Mouse (Mus musculus) midbrain, embryonic 14.5 days (tissue): ENCODE measurements around the gene Dtd2. TPM values are rescaled to one million over a fixed set of nuclear protein-coding genes. Genes with fewer than 3 reads are reported as not detected.
A peak's percentile ranks its signal among the peaks of the same experiment; 100 is the strongest.

Source experiments
- ATAC-seq: fragments of 200-750 bp; cut with Nextera tagmentation; 2 replicates; pipeline ENCODE4 v1.8.0; 2017; ENCODE audit warnings: moderate number of reproducible peaks, moderate library complexity; ENCODE audit not compliant: low FRiP score, low TSS enrichment
- DNase-seq: peaks from one replicate; pipeline ENCODE4 v3.0.0-alpha.2; 2015
- H3K27ac ChIP-seq: fragments of 300-500 bp; sonication (generic); replicated peaks from 2 replicates; pipeline ENCODE4 v1.5.1; 2014; ENCODE audit warnings: mild to moderate bottlenecking, low read depth, low read length, moderate library complexity
- H3K27me3 ChIP-seq: fragments of 300-500 bp; sonication (generic); 2 replicates; pipeline ENCODE4 v1.6.1; 2014; ENCODE audit warnings: low read length, control low read depth, mixed read lengths; ENCODE audit not compliant: control insufficient read depth, insufficient read depth
- H3K36me3 ChIP-seq: fragments of 300-500 bp; sonication (generic); 2 replicates; pipeline ENCODE4 v1.6.1; 2014; ENCODE audit warnings: low read length, control low read depth; ENCODE audit not compliant: control insufficient read depth, insufficient read depth
- H3K4me1 ChIP-seq: fragments of 300-500 bp; sonication (generic); 2 replicates; pipeline ENCODE4 v1.6.1; 2014; ENCODE audit warnings: mild to moderate bottlenecking, antibody characterized with exemption, low read length, control low read depth; ENCODE audit not compliant: control insufficient read depth, insufficient read depth
- H3K4me2 ChIP-seq: fragments of 300-500 bp; sonication (generic); 2 replicates; pipeline ENCODE4 v1.6.1; 2014; ENCODE audit warnings: mild to moderate bottlenecking, low read length, moderate library complexity
- H3K4me3 ChIP-seq: fragments of 300-500 bp; sonication (generic); replicated peaks from 2 replicates; pipeline ENCODE4 v1.5.1; 2014; ENCODE audit warnings: low read depth, low read length
- H3K9ac ChIP-seq: fragments of 300-500 bp; sonication (generic); replicated peaks from 2 replicates; pipeline ENCODE4 v1.6.1; 2014; ENCODE audit warnings: mild to moderate bottlenecking, low read length, moderate library complexity
- H3K9me3 ChIP-seq: fragments of 300-500 bp; sonication (generic); 2 replicates; pipeline ENCODE4 v1.6.1; 2016; ENCODE audit warnings: low read length, control low read depth, mixed read lengths; ENCODE audit not compliant: control insufficient read depth
- WGBS: fragments of 180-500 bp; shearing (Covaris S2); extraction: QIAGEN DNeasy Blood & Tissue Kit; methylation state at CpG from one replicate; pipeline ENCODE4 v1.1.7; 2014; 5-methylcytosine and 5-hydroxymethylcytosine counted together
- polyA plus RNA-seq: library from polyadenylated mRNA; unstranded; fragments of >200 nt; fragmentation: Nextera tagmentation; extraction: Ambion mirVana; gene quantifications from 2 replicates; pipeline ENCODE4 v1.2.1, GENCODE M21; 2014

The Dtd2 gene
- polyA plus RNA-seq, 1 experiment from 2014 or later = 21.2 TPM

GRCm38 (mm10) chr12:51947498-51947945 lies 58.8 kb downstream of the Dtd2 start:
- Histone ChIP-seq H3K27me3 (no peaks in the 10 kb centered on the region), H3K27ac (no peak overlapping the region), H3K4me1 (no peaks in the 10 kb centered on the region), H3K4me2 (no peak overlapping the region), H3K36me3 (peaks cover 49% of the 10 kb centered on the region), H3K4me3 (no peak overlapping the region), H3K9me3 (no peaks in the 10 kb centered on the region), H3K9ac (no peak overlapping the region)
- DNase-seq (peak; percentile 10), ATAC-seq (no peak)
- WGBS = 86% methylated on average over 10 of the region's 10 CpGs

GRCm38 (mm10) chr12:51945331-51945730 lies 61.0 kb downstream of the Dtd2 start:
- no peaks in the 10 kb centered on the region for H3K4me1 ChIP-seq
- no peaks in the 10 kb centered on the region for H3K9me3 ChIP-seq

GRCm38 (mm10) chr12:51939848-51940247 lies 66.5 kb downstream of the Dtd2 start:
- DNase-seq = no peak
- Histone ChIP-seq H3K36me3 (peaks cover 11% of the 10 kb centered on the region), H3K4me2 (no peak overlapping the region), H3K9me3 (no peaks in the 10 kb centered on the region), H3K27ac (no peak overlapping the region), H3K4me3 (no peak overlapping the region), H3K9ac (no peak overlapping the region), H3K4me1 (no peaks in the 10 kb centered on the region), H3K27me3 (no peaks in the 10 kb centered on the region)
- WGBS = 83% methylated on average over 4 of the region's 4 CpGs
- no peak for ATAC-seq

More at GRCm38 (mm10) chr12:51945331-51945730, 61.0 kb downstream of the Dtd2 start:
- no peak overlapping the region for H3K4me2 ChIP-seq
- H3K27ac ChIP-seq = no peak overlapping the region
- DNase-seq = peak; percentile 32
- no peak overlapping the region for H3K9ac ChIP-seq
- H3K27me3 ChIP-seq = no peaks in the 10 kb centered on the region
- ATAC-seq = no peak
- H3K36me3 ChIP-seq = peaks cover 28% of the 10 kb centered on the region
- H3K4me3 ChIP-seq = no peak overlapping the region
- WGBS = 17% methylated on average over 9 of the region's 9 CpGs

Other genes starting within 250 kb of the Dtd2 start
- 41.9 and 47.5 TPM in 2 replicates for gene Hectd1, start 177.0 kb downstream of the Dtd2 start, polyA plus RNA-seq
- 6.0 and 7.6 TPM in 2 replicates for gene Heatr5a, start 35.2 kb downstream of the Dtd2 start, polyA plus RNA-seq
- not detected in 2 replicates for gene Gpr33, start 21.6 kb upstream of the Dtd2 start, polyA plus RNA-seq
- gene Nubpl, start 91.2 kb upstream of the Dtd2 start, polyA plus RNA-seq = 7.8 and 8.3 TPM in 2 replicates